Mouse (Mus musculus) midbrain, embryonic 13.5 days (tissue): ENCODE data around the gene Ablim1. TPM values are rescaled to one million over a fixed set of nuclear protein-coding genes. Genes with fewer than 3 reads are reported as not detected.

Experiments
- ATAC-seq: fragments of 200-750 bp; cut with Nextera tagmentation; 2 replicates; pipeline ENCODE4 v1.8.0; 2017; ENCODE audit warnings: mild to moderate bottlenecking, moderate TSS enrichment, moderate library complexity
- H3K27ac ChIP-seq: fragments of 300-500 bp; sonication (generic); 2 replicates; pipeline ENCODE4 v1.5.1; 2015; ENCODE audit warnings: inconsistent platforms, mild to moderate bottlenecking, moderate library complexity
- H3K27me3 ChIP-seq: fragments of 300-500 bp; sonication (generic); 2 replicates; pipeline ENCODE4 v1.6.1; 2015; ENCODE audit warnings: mild to moderate bottlenecking, inconsistent platforms
- H3K36me3 ChIP-seq: fragments of 300-500 bp; sonication (generic); 2 replicates; pipeline ENCODE4 v1.6.1; 2015; ENCODE audit warnings: mild to moderate bottlenecking, inconsistent platforms
- H3K4me1 ChIP-seq: fragments of 300-500 bp; sonication (generic); replicated peaks from 2 replicates; pipeline ENCODE4 v1.6.1; 2015; ENCODE audit warnings: inconsistent platforms
- H3K4me2 ChIP-seq: fragments of 300-500 bp; sonication (generic); replicated peaks from 2 replicates; pipeline ENCODE4 v1.6.1; 2015; ENCODE audit warnings: moderate library complexity, mild to moderate bottlenecking, inconsistent platforms
- H3K4me3 ChIP-seq: fragments of 300-500 bp; sonication (generic); replicated peaks from 2 replicates; pipeline ENCODE4 v1.5.1; 2015; ENCODE audit warnings: mild to moderate bottlenecking, inconsistent platforms
- H3K9ac ChIP-seq: fragments of 300-500 bp; sonication (generic); replicated peaks from 2 replicates; pipeline ENCODE4 v1.6.1; 2015; ENCODE audit warnings: mild to moderate bottlenecking, inconsistent platforms
- H3K9me3 ChIP-seq: fragments of 300-500 bp; sonication (generic); 2 replicates; pipeline ENCODE4 v1.6.1; 2016; ENCODE audit warnings: mild to moderate bottlenecking, inconsistent platforms
- WGBS: fragments of 180-500 bp; shearing (Covaris S2); methylation state at CpG from one replicate; pipeline ENCODE4 v1.1.7; 2015; 5-methylcytosine and 5-hydroxymethylcytosine counted together
- polyA plus RNA-seq: library from polyadenylated mRNA; unstranded; fragments of >200 nt; fragmentation: Nextera tagmentation; extraction: Ambion mirVana; gene quantifications from 2 replicates; pipeline ENCODE4 v1.2.1, GENCODE M21; 2015

Gene Ablim1
- polyA plus RNA-seq, 1 experiment from 2014 or later: 34.4 TPM

DNA sequence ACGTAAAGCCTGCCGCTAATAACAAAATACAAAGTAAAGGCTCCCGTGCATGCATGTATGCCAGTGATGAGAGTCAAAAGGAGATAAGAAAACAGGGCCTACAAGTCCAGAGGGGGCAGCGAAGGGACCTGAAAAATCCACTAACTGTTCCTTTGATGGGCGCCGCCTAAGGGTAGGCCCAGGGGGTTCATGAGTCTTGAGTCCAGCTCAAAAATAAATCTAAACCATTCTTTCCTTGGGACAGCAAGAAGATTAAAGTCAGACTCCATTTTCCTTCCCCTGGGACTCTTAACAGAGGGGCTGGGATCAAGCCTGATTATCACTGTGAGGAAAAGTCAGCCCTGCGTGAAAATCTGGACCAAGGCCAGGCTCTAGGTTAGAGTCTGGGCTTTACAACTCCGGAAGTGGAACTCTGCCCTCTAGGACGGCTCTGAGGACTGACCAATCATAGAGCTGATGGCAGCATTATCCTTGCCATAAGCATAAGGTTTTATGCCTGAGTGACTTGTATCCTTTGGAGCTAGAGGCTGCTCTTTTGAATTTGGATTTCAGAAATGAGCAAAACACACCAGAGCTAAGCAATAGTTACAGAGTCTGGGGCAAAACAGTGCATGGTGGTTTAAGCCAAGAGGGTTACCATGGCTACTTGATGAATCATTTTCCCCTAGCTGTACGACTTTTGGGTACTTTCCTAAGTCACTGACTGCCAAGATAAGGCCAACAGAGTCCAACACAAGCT is 235.7 kb downstream of the Ablim1 start:
- Histone ChIP-seq H3K4me1 (peaks cover 27% of the 10 kb centered on the region), H3K27ac (peak overlapping the region; percentile 65), H3K9me3 (no peaks in the 10 kb centered on the region), H3K4me2 (no peak overlapping the region), H3K9ac (no peak overlapping the region), H3K36me3 (no peaks in the 10 kb centered on the region), H3K4me3 (no peak overlapping the region), H3K27me3 (no peaks in the 10 kb centered on the region)
- WGBS: 36% methylated on average over 10 of the region's 10 CpGs
- no peak for ATAC-seq

DNA sequence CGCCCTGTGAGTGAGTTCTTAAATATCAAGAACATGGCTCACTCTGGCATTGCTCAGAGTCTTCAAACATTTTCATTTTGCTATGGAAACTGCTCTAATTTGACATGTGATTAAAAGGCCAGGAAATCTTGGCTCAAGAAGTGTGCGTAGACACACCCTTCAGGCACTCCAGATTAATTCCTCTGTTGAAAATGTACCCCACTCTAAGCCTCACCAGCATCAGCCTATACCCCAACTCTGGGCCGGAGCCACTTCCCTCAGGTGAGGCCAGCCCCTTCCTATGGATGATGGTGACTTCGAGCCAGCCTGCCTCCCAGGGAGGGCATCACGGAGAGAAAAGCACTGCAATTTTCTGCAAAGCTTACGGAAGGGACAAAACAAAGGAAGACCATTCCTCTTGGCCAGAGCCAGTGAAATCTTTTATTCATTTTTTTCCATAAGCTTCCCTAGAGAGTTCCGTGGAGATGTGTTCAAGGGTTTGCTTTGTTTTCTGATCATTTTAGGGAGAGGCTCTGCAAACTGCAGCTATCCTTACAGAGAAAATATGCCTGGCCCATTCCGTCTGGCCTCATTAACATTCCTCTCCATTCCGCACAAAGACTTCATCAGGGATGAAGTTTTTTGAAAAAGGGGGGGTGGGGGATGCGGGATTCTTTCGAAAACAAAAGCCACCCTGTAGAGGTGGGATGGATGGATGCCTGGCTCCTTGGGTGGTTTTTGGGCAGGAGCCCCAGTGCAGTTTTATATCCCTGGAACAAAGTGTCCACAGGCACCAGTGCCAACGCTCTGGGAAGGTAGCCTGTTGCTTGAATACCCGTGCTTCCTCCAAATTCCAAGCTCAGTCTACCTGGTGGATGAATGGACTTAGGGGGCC is 236.7 kb downstream of the Ablim1 start:
- Histone ChIP-seq H3K27ac (peak overlapping the region; percentile 65), H3K4me2 (no peak overlapping the region), H3K4me3 (no peak overlapping the region), H3K4me1 (peaks cover 27% of the 10 kb centered on the region), H3K9me3 (no peaks in the 10 kb centered on the region), H3K36me3 (no peaks in the 10 kb centered on the region), H3K9ac (0 out of 2 replicates have a peak overlapping the region, but pooled peaks have one; percentile 5), H3K27me3 (no peaks in the 10 kb centered on the region)
- peak; percentile 69 for ATAC-seq
- 19% methylated on average over 13 of the region's 13 CpGs for WGBS

DNA sequence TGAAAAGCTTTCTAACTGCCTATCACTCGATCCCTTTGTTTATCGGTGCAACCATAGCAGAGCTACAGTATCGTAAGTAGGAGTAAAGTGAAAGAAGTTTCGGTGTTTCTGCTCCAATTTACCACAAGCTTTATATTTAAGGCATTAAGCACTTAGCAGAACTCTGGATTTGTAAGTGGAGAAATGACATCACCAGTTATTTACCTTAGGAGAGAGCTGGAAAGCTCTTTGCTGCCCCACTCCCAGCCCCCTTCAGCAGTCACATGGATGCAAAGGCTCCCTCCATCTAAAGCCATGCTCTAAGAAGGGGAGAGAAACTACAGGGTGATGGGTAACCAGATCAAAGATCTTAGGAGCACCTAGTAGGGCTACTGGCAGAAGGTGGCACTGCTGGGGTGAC is 241.3 kb downstream of the Ablim1 start:
- Histone ChIP-seq H3K4me1 (peaks cover 22% of the 10 kb centered on the region), H3K9ac (no peak overlapping the region), H3K27ac (no peak overlapping the region), H3K9me3 (no peaks in the 10 kb centered on the region), H3K4me3 (no peak overlapping the region), H3K36me3 (no peaks in the 10 kb centered on the region), H3K27me3 (no peaks in the 10 kb centered on the region), H3K4me2 (no peak overlapping the region)
- WGBS: 94% methylated on average over 4 of the region's 4 CpGs
- no peak for ATAC-seq

DNA sequence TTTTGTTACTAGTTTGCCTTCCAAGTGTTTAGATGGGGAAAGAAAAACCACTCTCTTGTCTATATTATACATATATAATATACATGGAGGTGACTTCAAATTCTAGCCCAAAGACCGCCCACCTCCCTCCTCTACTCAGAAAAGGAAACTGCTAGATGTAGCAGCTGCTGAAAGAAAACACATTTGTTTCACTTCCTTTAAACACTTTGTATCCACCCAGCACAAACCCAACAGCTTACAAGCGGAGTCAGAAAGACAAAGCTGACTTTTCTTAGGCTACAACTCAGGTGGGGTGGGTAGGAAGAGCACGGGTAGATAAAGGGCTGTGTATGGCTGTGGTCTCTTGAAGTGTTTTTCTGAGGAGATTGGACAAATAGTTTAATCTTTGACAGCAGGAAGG is 242.0 kb downstream of the Ablim1 start:
- 79% methylated on average over 3 of the region's 3 CpGs for WGBS
- no peak overlapping the region for H3K9ac ChIP-seq
- ATAC-seq: no peak
- peaks cover 15% of the 10 kb centered on the region for H3K4me1 ChIP-seq
- H3K9me3 ChIP-seq: no peaks in the 10 kb centered on the region
- H3K27ac ChIP-seq: no peak overlapping the region
- no peak overlapping the region for H3K4me2 ChIP-seq
- no peaks in the 10 kb centered on the region for H3K27me3 ChIP-seq
- H3K4me3 ChIP-seq: no peak overlapping the region
- H3K36me3 ChIP-seq: no peaks in the 10 kb centered on the region

DNA sequence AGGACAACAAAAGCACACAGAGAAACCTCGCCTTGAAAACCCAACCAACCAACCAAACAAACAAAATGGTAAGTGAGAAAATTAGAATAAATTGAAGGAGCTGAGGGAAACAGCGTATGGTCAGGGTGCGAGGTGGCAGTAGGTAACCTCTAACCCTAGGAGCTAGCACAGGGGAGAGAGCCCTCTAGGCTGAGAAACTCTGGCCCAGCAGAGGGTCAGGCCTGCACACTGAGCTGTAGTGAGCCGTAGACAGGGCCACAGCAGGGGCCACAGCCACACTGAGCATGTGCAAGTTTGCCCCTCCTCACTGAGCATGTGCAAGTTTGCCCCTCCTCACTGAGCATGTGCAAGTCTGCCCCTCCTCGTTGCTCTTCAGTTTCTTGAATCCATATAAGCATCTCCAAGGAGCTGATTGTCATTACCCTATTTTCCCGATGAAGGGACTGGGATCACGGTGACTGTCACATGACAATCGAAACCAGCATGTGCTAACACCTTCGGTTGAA is 247.6 kb downstream of the Ablim1 start:
- H3K27me3 ChIP-seq: no peaks in the 10 kb centered on the region
- no peak overlapping the region for H3K27ac ChIP-seq
- peaks cover 8% of the 10 kb centered on the region; the same call in 1 of the 2 replicates for H3K36me3 ChIP-seq
- 0 out of 2 replicates have a peak, but pooled peaks cover 5% of the 10 kb centered on the region for H3K4me1 ChIP-seq
- no peak overlapping the region for H3K4me3 ChIP-seq
- 84% methylated on average over 9 of the region's 9 CpGs for WGBS
- H3K9me3 ChIP-seq: no peaks in the 10 kb centered on the region
- no peak overlapping the region for H3K4me2 ChIP-seq
- ATAC-seq: no peak
- no peak overlapping the region for H3K9ac ChIP-seq

DNA sequence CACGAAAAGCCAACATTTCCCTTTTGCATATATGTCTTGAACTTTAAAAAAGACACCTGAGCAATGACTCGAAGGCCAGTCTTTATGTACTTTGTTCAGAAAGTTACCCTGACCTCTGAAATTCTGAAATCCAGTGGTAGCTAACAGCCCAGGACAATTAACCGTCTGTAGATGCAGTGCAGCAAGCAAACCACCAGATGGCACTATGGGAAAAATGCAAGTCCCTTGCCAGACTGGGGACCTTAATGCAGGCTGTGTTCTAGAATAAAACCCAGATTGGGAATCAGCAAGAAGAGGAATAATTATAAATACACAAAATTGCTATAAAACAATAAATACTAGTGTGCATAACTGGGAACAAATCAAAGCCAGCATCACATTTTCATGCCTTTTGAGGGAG is 248.4 kb downstream of the Ablim1 start:
- WGBS: 32% methylated on average over 3 of the region's 3 CpGs
- H3K27me3 ChIP-seq: no peaks in the 10 kb centered on the region
- no peak overlapping the region for H3K9ac ChIP-seq
- 0 out of 2 replicates have a peak, but pooled peaks have one; percentile 24 for ATAC-seq
- H3K4me1 ChIP-seq: 0 out of 2 replicates have a peak, but pooled peaks cover 3% of the 10 kb centered on the region
- peaks cover 8% of the 10 kb centered on the region; the same call in 1 of the 2 replicates for H3K36me3 ChIP-seq
- H3K27ac ChIP-seq: no peak overlapping the region
- H3K4me2 ChIP-seq: no peak overlapping the region
- no peaks in the 10 kb centered on the region for H3K9me3 ChIP-seq
- H3K4me3 ChIP-seq: no peak overlapping the region

DNA sequence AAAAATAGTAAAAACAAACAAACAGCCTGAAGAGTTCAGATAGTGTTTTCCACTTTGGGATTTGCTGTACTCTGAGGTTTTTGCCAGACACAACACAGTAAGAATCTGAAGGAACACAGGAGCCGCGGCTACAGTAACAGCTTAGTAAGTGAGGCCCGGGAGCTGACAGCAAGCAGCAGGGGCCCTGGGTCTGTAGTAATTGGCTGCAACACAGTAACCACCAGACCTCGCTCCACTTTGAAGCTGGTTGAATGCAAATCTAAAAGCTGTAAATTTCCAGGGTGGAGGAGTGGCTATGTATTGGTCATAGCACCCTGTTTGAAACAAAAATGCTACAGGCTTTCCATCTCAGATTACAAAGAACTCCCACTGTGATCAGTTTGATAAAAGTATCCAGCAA is 252.0 kb downstream of the Ablim1 start:
- Histone ChIP-seq H3K27me3 (no peaks in the 10 kb centered on the region), H3K27ac (no peak overlapping the region), H3K9me3 (peaks cover 1% of the 10 kb centered on the region; the same call in 1 of the 2 replicates), H3K4me3 (no peak overlapping the region), H3K9ac (no peak overlapping the region), H3K4me1 (0 out of 2 replicates have a peak, but pooled peaks cover 3% of the 10 kb centered on the region), H3K36me3 (peaks cover 12% of the 10 kb centered on the region), H3K4me2 (no peak overlapping the region)
- no peak for ATAC-seq
- 61% methylated on average over 4 of the region's 4 CpGs for WGBS

DNA sequence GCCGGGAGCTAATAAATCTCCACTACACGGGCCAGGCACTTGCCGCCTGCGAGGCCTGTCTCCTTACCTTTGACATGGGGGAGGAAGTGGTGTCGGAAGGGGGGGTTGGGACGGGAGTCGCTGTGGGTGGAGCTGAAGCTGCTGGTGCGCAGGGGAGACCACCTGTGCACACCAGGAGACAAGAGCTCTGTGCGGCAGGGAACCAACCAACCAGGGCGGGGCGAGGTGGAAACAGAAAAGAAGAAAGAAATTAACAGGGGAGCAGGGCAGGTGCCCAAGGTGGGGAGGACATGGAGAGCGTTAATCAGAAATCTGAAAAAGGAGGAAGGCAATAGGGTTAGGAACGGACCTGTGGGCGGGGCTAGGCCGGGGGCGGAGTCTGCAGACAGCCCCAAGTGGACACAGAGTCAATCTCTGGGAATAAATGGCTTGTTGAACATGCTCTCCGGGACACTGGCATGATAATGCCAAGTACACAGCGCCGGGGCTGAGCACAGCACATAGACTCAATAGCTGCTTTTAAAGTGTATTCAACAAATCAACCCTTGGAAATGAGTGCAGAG is 255.6 kb downstream of the Ablim1 start:
- WGBS: 52% methylated on average over 19 of the region's 19 CpGs
- H3K27ac ChIP-seq: no peak overlapping the region

DNA sequence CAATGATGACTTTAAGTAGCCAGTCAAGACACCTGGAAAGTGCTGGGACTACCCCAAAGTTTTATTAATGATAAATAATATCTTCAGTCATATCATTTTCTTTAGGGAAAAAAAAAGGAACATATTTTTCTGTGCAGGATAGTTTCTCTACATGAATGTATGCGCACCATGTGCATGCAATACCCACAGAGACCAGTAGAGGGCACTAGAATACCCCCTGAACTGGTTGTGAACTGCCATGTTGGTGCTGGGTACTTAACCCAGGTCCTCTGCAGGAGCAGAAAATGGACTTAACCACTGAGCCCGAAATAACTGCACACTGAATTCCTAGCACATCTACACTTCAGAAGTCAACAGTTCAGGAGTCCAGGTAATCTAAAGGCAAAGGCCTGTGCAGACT is 257.2 kb downstream of the Ablim1 start:
- H3K27me3 ChIP-seq: no peaks in the 10 kb centered on the region
- H3K9ac ChIP-seq: no peak overlapping the region
- no peak overlapping the region for H3K27ac ChIP-seq
- 0 out of 2 replicates have a peak, but pooled peaks cover 3% of the 10 kb centered on the region for H3K4me1 ChIP-seq
- H3K9me3 ChIP-seq: peaks cover 4% of the 10 kb centered on the region; the same call in 1 of the 2 replicates
- H3K4me2 ChIP-seq: no peak overlapping the region
- no peak for ATAC-seq
- 100% methylated on average over 2 of the region's 2 CpGs for WGBS
- peaks cover 6% of the 10 kb centered on the region for H3K36me3 ChIP-seq
- no peak overlapping the region for H3K4me3 ChIP-seq

More for the DNA sequence above, 255.6 kb downstream of the Ablim1 start:
- Histone ChIP-seq H3K9ac (no peak overlapping the region), H3K4me3 (no peak overlapping the region), H3K4me1 (0 out of 2 replicates have a peak, but pooled peaks cover 3% of the 10 kb centered on the region), H3K4me2 (no peak overlapping the region), H3K27me3 (no peaks in the 10 kb centered on the region), H3K9me3 (peaks cover 4% of the 10 kb centered on the region; the same call in 1 of the 2 replicates), H3K36me3 (peaks cover 14% of the 10 kb centered on the region)
- ATAC-seq: no peak

DNA sequence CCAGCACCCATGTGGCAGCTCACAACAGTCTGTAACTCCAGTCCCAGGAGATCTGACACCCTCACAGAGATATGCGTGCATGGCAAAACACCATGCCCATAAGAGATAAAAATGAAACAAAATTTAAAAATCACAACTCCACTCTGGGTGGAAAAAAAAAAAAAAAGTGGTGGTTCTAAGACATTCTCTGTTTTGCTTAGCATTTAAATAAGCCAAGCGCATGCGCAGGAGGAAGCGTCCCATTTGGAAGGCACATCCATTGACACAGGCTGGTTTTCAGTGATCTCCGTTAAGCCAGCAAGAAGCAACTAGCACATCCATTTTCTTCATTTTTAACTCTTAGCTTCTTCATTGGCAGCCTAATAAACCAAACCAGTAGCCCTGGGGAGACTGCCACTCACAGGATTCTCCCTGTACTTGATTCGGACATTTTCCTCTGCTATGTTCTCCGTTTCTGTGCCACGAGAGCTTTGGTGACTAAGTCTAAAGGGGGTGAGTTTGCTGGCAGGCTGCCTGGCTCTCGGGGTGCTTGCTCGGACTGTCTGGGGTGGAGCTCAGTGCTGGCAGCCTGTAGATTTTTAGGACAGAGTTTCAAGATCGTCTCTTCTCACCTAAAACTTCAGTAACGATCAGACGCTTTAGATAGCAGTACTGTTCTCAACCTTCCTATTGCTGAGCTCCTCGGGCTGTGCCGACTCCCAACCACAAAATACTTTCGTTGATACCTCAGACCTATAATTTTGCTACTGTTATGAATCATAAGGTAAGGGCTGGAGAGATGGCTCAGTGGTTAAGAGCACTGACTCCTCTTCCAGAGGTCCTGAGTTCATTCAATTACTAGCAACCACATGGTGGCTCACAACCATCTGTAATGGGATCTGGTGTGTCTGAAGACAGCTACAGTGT is 259.3 kb downstream of the Ablim1 start:
- no peaks in the 10 kb centered on the region for H3K27me3 ChIP-seq
- H3K9ac ChIP-seq: no peak overlapping the region
- ATAC-seq: no peak
- H3K36me3 ChIP-seq: peaks cover 6% of the 10 kb centered on the region
- H3K4me3 ChIP-seq: no peak overlapping the region
- 93% methylated on average over 16 of the region's 16 CpGs for WGBS
- H3K9me3 ChIP-seq: peaks cover 4% of the 10 kb centered on the region; the same call in 1 of the 2 replicates
- no peaks in the 10 kb centered on the region for H3K4me1 ChIP-seq
- no peak overlapping the region for H3K27ac ChIP-seq
- no peak overlapping the region for H3K4me2 ChIP-seq

DNA sequence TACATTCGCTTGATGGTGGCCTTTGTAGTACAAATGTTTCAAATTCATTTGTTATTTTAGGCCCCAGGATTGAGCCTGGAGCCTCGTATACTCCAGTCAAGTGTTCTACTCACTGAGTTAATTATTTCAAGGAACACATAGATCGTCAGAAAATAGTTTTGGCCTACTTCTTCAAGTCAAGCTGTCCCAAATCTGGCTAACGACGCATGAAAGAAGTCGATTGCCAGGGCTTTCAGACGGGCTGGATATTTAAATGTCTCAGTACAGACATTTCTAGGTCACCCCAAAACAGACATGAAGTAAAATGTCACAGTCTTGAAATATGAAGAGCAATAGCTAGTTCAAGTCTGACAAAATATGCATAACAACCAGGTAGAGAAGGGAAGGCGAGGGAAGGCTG is 261.8 kb downstream of the Ablim1 start:
- Histone ChIP-seq H3K4me1 (peaks cover 9% of the 10 kb centered on the region; the same call in 1 of the 2 replicates), H3K27ac (no peak overlapping the region), H3K36me3 (peaks cover 5% of the 10 kb centered on the region), H3K27me3 (no peaks in the 10 kb centered on the region), H3K9ac (no peak overlapping the region), H3K4me3 (no peak overlapping the region), H3K4me2 (no peak overlapping the region), H3K9me3 (peaks cover 4% of the 10 kb centered on the region; the same call in 1 of the 2 replicates)
- ATAC-seq: no peak
- 85% methylated on average over 8 of the region's 8 CpGs for WGBS
